Mouse (Mus musculus): ENCODE measurements at regions not wholly inside any gene's neighbourhood (a gene's known extent, or its start where the extent isn't known, plus 50 kb on each side); places are given as distances from the start of the nearest gene placed in this dataset.
"Not testable (repeated sequence)": the region's sequence is repeated elsewhere in the genome, so short reads cannot be mapped to it uniquely, and the experiment has no call there.

GRCm38 (mm10) chr7:139323026-139323425, 65.9 kb upstream of the Inpp5a start:
- TF ChIP-seq TCF3 (IDR thresholded peaks at IDR 0.05; ENCODE audit: insufficient read length, low read depth) (no peak), POLR2A (IDR thresholded peaks at IDR 0.05; ENCODE audit: insufficient read length, low read depth) (no peak), REST (IDR thresholded peaks at IDR 0.05; ENCODE audit: insufficient read depth, insufficient read length) (no peak), SRF (IDR thresholded peaks at IDR 0.05; ENCODE audit: control insufficient read depth, insufficient read length, low read depth) (no peak), MAX (IDR thresholded peaks at IDR 0.05; ENCODE audit: low read depth) (no peak), USF1 (IDR thresholded peaks at IDR 0.05; ENCODE audit: low read depth) (no peak), E2F4 (IDR thresholded peaks at IDR 0.05; ENCODE audit: insufficient read depth) (no peak), MYOD1 (IDR thresholded peaks at IDR 0.05; ENCODE audit: control insufficient read depth in 1 of 3, insufficient read length in 2 of 3, low read depth in 2 of 3) (no peak), MYOG (IDR thresholded peaks at IDR 0.05; ENCODE audit: control insufficient read depth in 1 of 3, insufficient read depth in 1 of 3, insufficient read length in 2 of 3, low read depth in 2 of 3) (no peak), TCF12 (IDR thresholded peaks at IDR 0.05; ENCODE audit: insufficient read depth, poor library complexity, severe bottlenecking) (no peak), CEBPB (IDR thresholded peaks at IDR 0.05; ENCODE audit: insufficient read depth, poor library complexity, severe bottlenecking) (no peak), POLR2AphosphoS2 (IDR thresholded peaks at IDR 0.05; ENCODE audit: insufficient read length, low read depth) (no peak)
- no peaks in the 10 kb centered on the region for H3K79me2 ChIP-seq (ENCODE audit: control insufficient read depth, insufficient read depth)
- H3ac ChIP-seq (ENCODE audit: control insufficient read depth, insufficient read length): no peak overlapping the region
- H3K36me3 ChIP-seq (ENCODE audit: control insufficient read depth, insufficient read depth): no peaks in the 10 kb centered on the region
- no peak overlapping the region for H3K4me3 ChIP-seq
- no peak overlapping the region for H3K4me2 ChIP-seq (ENCODE audit: low read depth)
- H3K27me3 ChIP-seq (ENCODE audit: control insufficient read depth, insufficient read depth, insufficient read length): peaks cover 5% of the 10 kb centered on the region

GRCm38 (mm10) chr7:139327030-139327429, 61.9 kb upstream of the Inpp5a start:
- TF ChIP-seq MYOD1 (IDR thresholded peaks at IDR 0.05; ENCODE audit: control insufficient read depth in 1 of 3, insufficient read length in 2 of 3, low read depth in 2 of 3) (peak in 1 of 3 experiments; percentile 34), POLR2A (IDR thresholded peaks at IDR 0.05; ENCODE audit: insufficient read length, low read depth) (no peak), MYOG (IDR thresholded peaks at IDR 0.05; ENCODE audit: control insufficient read depth in 1 of 3, insufficient read depth in 1 of 3, insufficient read length in 2 of 3, low read depth in 2 of 3) (peak in 1 of 3 experiments; percentile 56)
- peak overlapping the region; percentile 12 for H3K4me2 ChIP-seq (ENCODE audit: low read depth)

GRCm38 (mm10) chr7:139332791-139333190, 56.1 kb upstream of the Inpp5a start:
- TF ChIP-seq USF1 (IDR thresholded peaks at IDR 0.05; ENCODE audit: low read depth): no peak
- TF ChIP-seq CEBPB (IDR thresholded peaks at IDR 0.05; ENCODE audit: insufficient read depth, poor library complexity, severe bottlenecking): no peak
- TF ChIP-seq MYOG (IDR thresholded peaks at IDR 0.05; ENCODE audit: control insufficient read depth in 1 of 3, insufficient read depth in 1 of 3, insufficient read length in 2 of 3, low read depth in 2 of 3): no peak
- TF ChIP-seq TCF3 (IDR thresholded peaks at IDR 0.05; ENCODE audit: insufficient read length, low read depth): no peak
- TF ChIP-seq POLR2AphosphoS2 (IDR thresholded peaks at IDR 0.05; ENCODE audit: insufficient read length, low read depth): no peak
- TF ChIP-seq POLR2A (IDR thresholded peaks at IDR 0.05; ENCODE audit: insufficient read length, low read depth): no peak
- TF ChIP-seq TCF12 (IDR thresholded peaks at IDR 0.05; ENCODE audit: insufficient read depth, poor library complexity, severe bottlenecking): no peak
- no peak for TF ChIP-seq MAX (IDR thresholded peaks at IDR 0.05; ENCODE audit: low read depth)
- no peak for TF ChIP-seq REST (IDR thresholded peaks at IDR 0.05; ENCODE audit: insufficient read depth, insufficient read length)
- TF ChIP-seq E2F4 (IDR thresholded peaks at IDR 0.05; ENCODE audit: insufficient read depth): no peak
- no peak for TF ChIP-seq SRF (IDR thresholded peaks at IDR 0.05; ENCODE audit: control insufficient read depth, insufficient read length, low read depth)
- no peak for TF ChIP-seq MYOD1 (IDR thresholded peaks at IDR 0.05; ENCODE audit: control insufficient read depth in 1 of 3, insufficient read length in 2 of 3, low read depth in 2 of 3)
- no peak overlapping the region for H3K4me2 ChIP-seq (ENCODE audit: low read depth)
- no peak overlapping the region for H3K4me3 ChIP-seq

More at GRCm38 (mm10) chr7:139327030-139327429, 61.9 kb upstream of the Inpp5a start:
- Histone ChIP-seq H3K36me3 (ENCODE audit: control insufficient read depth, insufficient read depth) (no peaks in the 10 kb centered on the region), H3ac (ENCODE audit: control insufficient read depth, insufficient read length) (no peak overlapping the region), H3K4me3 (no peak overlapping the region), H3K79me2 (ENCODE audit: control insufficient read depth, insufficient read depth) (no peaks in the 10 kb centered on the region), H3K27me3 (ENCODE audit: control insufficient read depth, insufficient read depth, insufficient read length) (peaks cover 5% of the 10 kb centered on the region)

GRCm38 (mm10) chr7:139337998-139338397, 50.9 kb upstream of the Inpp5a start:
- not testable (repeated sequence) for H3ac ChIP-seq (ENCODE audit: control insufficient read depth, insufficient read length); H3K36me3 ChIP-seq (ENCODE audit: control insufficient read depth, insufficient read depth); H3K4me2 ChIP-seq (ENCODE audit: low read depth); H3K79me2 ChIP-seq (ENCODE audit: control insufficient read depth, insufficient read depth); H3K27me3 ChIP-seq (ENCODE audit: control insufficient read depth, insufficient read depth, insufficient read length); H3K4me3 ChIP-seq

More at GRCm38 (mm10) chr7:139332791-139333190, 56.1 kb upstream of the Inpp5a start:
- Histone ChIP-seq H3ac (ENCODE audit: control insufficient read depth, insufficient read length) (no peak overlapping the region), H3K27me3 (ENCODE audit: control insufficient read depth, insufficient read depth, insufficient read length) (no peaks in the 10 kb centered on the region), H3K36me3 (ENCODE audit: control insufficient read depth, insufficient read depth) (no peaks in the 10 kb centered on the region), H3K79me2 (ENCODE audit: control insufficient read depth, insufficient read depth) (no peaks in the 10 kb centered on the region)
